Mouse (Mus musculus): ENCODE data around the gene Neu1. TPM values are rescaled to one million over a fixed set of nuclear protein-coding genes. Genes with fewer than 3 reads are reported as not detected.
A peak's percentile ranks its signal among the peaks of the same experiment; 100 is the strongest.
"Not testable (repeated sequence)": the region's sequence is repeated elsewhere in the genome, so short reads cannot be mapped to it uniquely, and the experiment has no call there.

The Neu1 gene
- polyA plus RNA-seq, 1 experiment from 2014 or later, result 36.8 TPM

GRCm38 (mm10) chr17:34937960-34938505 lies 7.0 kb downstream of the Neu1 start:
- Histone ChIP-seq H3K36me3 (ENCODE audit: control insufficient read depth, insufficient read depth) (no peaks in the 10 kb centered on the region; the same call in 1 of the 2 replicates), H3K9me3 (ENCODE audit: control insufficient read depth, low read length) (no peaks in the 10 kb centered on the region), H3K4me2 (ENCODE audit: low read length) (no peak overlapping the region), H3K27me3 (replicated peaks; ENCODE audit: control insufficient read depth, insufficient read depth, low read length) (no peaks in the 10 kb centered on the region), H3K4me1 (replicated peaks; ENCODE audit: control insufficient read depth, insufficient read depth, low read length) (peaks cover 3% of the 10 kb centered on the region; the same call in 1 of the 2 replicates), H3K9ac (replicated peaks; ENCODE audit: low read depth, low read length) (no peak overlapping the region), H3K4me3 (replicated peaks; ENCODE audit: low read length) (no peak overlapping the region), H3K27ac (ENCODE audit: low read length) (no peak overlapping the region)
- no peak for ATAC-seq
- WGBS, result 88% methylated on average over 6 of the region's 6 CpGs

- WGBS, result 5% methylated on average over 15 of the region's 15 CpGs
- Histone ChIP-seq H3K9me3 (ENCODE audit: control insufficient read depth, low read length) (no peaks in the 10 kb centered on the region), H3K36me3 (ENCODE audit: control insufficient read depth, insufficient read depth) (no peaks in the 10 kb centered on the region), H3K27me3 (replicated peaks; ENCODE audit: control insufficient read depth, insufficient read depth, low read length) (no peaks in the 10 kb centered on the region), H3K4me2 (ENCODE audit: low read length) (peak overlapping the region; percentile 37), H3K4me1 (replicated peaks; ENCODE audit: control insufficient read depth, insufficient read depth, low read length) (peaks cover 3% of the 10 kb centered on the region; the same call in 1 of the 2 replicates), H3K4me3 (replicated peaks; ENCODE audit: low read length) (peak overlapping the region; percentile 22), H3K27ac (ENCODE audit: low read length) (no peak overlapping the region), H3K9ac (replicated peaks; ENCODE audit: low read depth, low read length) (peak overlapping the region; percentile 39)
- ATAC-seq, result no peak
Observed at GRCm38 (mm10) chr17:34941344-34942041, 10.4 kb downstream of the Neu1 start.

GRCm38 (mm10) chr17:34943128-34943815 lies 12.2 kb downstream of the Neu1 start:
- no peak for ATAC-seq
- Histone ChIP-seq H3K27ac (ENCODE audit: low read length) (no peak overlapping the region), H3K9me3 (ENCODE audit: control insufficient read depth, low read length) (no peaks in the 10 kb centered on the region), H3K4me1 (replicated peaks; ENCODE audit: control insufficient read depth, insufficient read depth, low read length) (peaks cover 3% of the 10 kb centered on the region; the same call in 1 of the 2 replicates), H3K36me3 (ENCODE audit: control insufficient read depth, insufficient read depth) (no peaks in the 10 kb centered on the region), H3K4me3 (replicated peaks; ENCODE audit: low read length) (no peak overlapping the region), H3K27me3 (replicated peaks; ENCODE audit: control insufficient read depth, insufficient read depth, low read length) (no peaks in the 10 kb centered on the region), H3K4me2 (ENCODE audit: low read length) (no peak overlapping the region), H3K9ac (replicated peaks; ENCODE audit: low read depth, low read length) (no peak overlapping the region)
- 91% methylated on average over 4 of the region's 4 CpGs for WGBS

GRCm38 (mm10) chr17:34944362-34944761 lies 13.3 kb downstream of the Neu1 start:
- H3K4me3 ChIP-seq (replicated peaks; ENCODE audit: low read length), result no peak overlapping the region
- no peak overlapping the region for H3K9ac ChIP-seq (replicated peaks; ENCODE audit: low read depth, low read length)
- 0 out of 2 replicates have a peak, but pooled peaks cover under 1% of the 10 kb centered on the region for H3K36me3 ChIP-seq (ENCODE audit: control insufficient read depth, insufficient read depth)
- no peak for ATAC-seq
- H3K27me3 ChIP-seq (replicated peaks; ENCODE audit: control insufficient read depth, insufficient read depth, low read length), result no peaks in the 10 kb centered on the region
- H3K27ac ChIP-seq (ENCODE audit: low read length), result no peak overlapping the region
- peaks cover 3% of the 10 kb centered on the region; the same call in 1 of the 2 replicates for H3K4me1 ChIP-seq (replicated peaks; ENCODE audit: control insufficient read depth, insufficient read depth, low read length)
- no peak overlapping the region for H3K4me2 ChIP-seq (ENCODE audit: low read length)
- H3K9me3 ChIP-seq (ENCODE audit: control insufficient read depth, low read length), result no peaks in the 10 kb centered on the region

GRCm38 (mm10) chr17:34946486-34947140 lies 15.6 kb downstream of the Neu1 start:
- H3K9me3 ChIP-seq (ENCODE audit: control insufficient read depth, low read length), result no peaks in the 10 kb centered on the region
- WGBS, result 90% methylated on average over 5 of the region's 5 CpGs
- no peak for ATAC-seq

GRCm38 (mm10) chr17:34947606-34948005 lies 16.6 kb downstream of the Neu1 start:
- WGBS, result 20% methylated on average over 8 of the region's 8 CpGs
- H3K9ac ChIP-seq (replicated peaks; ENCODE audit: low read depth, low read length), result no peak overlapping the region
- H3K9me3 ChIP-seq (ENCODE audit: control insufficient read depth, low read length), result no peaks in the 10 kb centered on the region
- H3K36me3 ChIP-seq (ENCODE audit: control insufficient read depth, insufficient read depth), result peaks cover 10% of the 10 kb centered on the region
- H3K4me3 ChIP-seq (replicated peaks; ENCODE audit: low read length), result no peak overlapping the region
- no peaks in the 10 kb centered on the region for H3K27me3 ChIP-seq (replicated peaks; ENCODE audit: control insufficient read depth, insufficient read depth, low read length)
- no peak overlapping the region for H3K27ac ChIP-seq (ENCODE audit: low read length)
- peaks cover 16% of the 10 kb centered on the region for H3K4me1 ChIP-seq (replicated peaks; ENCODE audit: control insufficient read depth, insufficient read depth, low read length)
- no peak for ATAC-seq
- H3K4me2 ChIP-seq (ENCODE audit: low read length), result no peak overlapping the region

More at GRCm38 (mm10) chr17:34946486-34947140, 15.6 kb downstream of the Neu1 start:
- no peak overlapping the region for H3K9ac ChIP-seq (replicated peaks; ENCODE audit: low read depth, low read length)
- H3K36me3 ChIP-seq (ENCODE audit: control insufficient read depth, insufficient read depth), result peaks cover 10% of the 10 kb centered on the region
- H3K4me1 ChIP-seq (replicated peaks; ENCODE audit: control insufficient read depth, insufficient read depth, low read length), result peaks cover 18% of the 10 kb centered on the region
- H3K27ac ChIP-seq (ENCODE audit: low read length), result no peak overlapping the region
- H3K4me2 ChIP-seq (ENCODE audit: low read length), result no peak overlapping the region
- no peaks in the 10 kb centered on the region for H3K27me3 ChIP-seq (replicated peaks; ENCODE audit: control insufficient read depth, insufficient read depth, low read length)
- H3K4me3 ChIP-seq (replicated peaks; ENCODE audit: low read length), result no peak overlapping the region

- ATAC-seq; H3K27me3 ChIP-seq (replicated peaks; ENCODE audit: control insufficient read depth, insufficient read depth, low read length); H3K9ac ChIP-seq (replicated peaks; ENCODE audit: low read depth, low read length); H3K4me2 ChIP-seq (ENCODE audit: low read length); H3K27ac ChIP-seq (ENCODE audit: low read length); H3K9me3 ChIP-seq (ENCODE audit: control insufficient read depth, low read length); H3K36me3 ChIP-seq (ENCODE audit: control insufficient read depth, insufficient read depth); H3K4me3 ChIP-seq (replicated peaks; ENCODE audit: low read length): not testable (repeated sequence)
- 58% methylated on average over 9 of the region's 9 CpGs for WGBS
- peaks cover 16% of the 10 kb centered on the region for H3K4me1 ChIP-seq (replicated peaks; ENCODE audit: control insufficient read depth, insufficient read depth, low read length)
Observed at GRCm38 (mm10) chr17:34948721-34949552, 17.9 kb downstream of the Neu1 start.

- Histone ChIP-seq H3K36me3 (ENCODE audit: control insufficient read depth, insufficient read depth) (peaks cover 10% of the 10 kb centered on the region), H3K27ac (ENCODE audit: low read length) (no peak overlapping the region), H3K4me3 (replicated peaks; ENCODE audit: low read length) (no peak overlapping the region), H3K4me2 (ENCODE audit: low read length) (no peak overlapping the region), H3K4me1 (replicated peaks; ENCODE audit: control insufficient read depth, insufficient read depth, low read length) (peaks cover 16% of the 10 kb centered on the region), H3K9ac (replicated peaks; ENCODE audit: low read depth, low read length) (no peak overlapping the region), H3K9me3 (ENCODE audit: control insufficient read depth, low read length) (no peaks in the 10 kb centered on the region), H3K27me3 (replicated peaks; ENCODE audit: control insufficient read depth, insufficient read depth, low read length) (no peaks in the 10 kb centered on the region)
- 44% methylated on average over 4 of the region's 4 CpGs for WGBS
- ATAC-seq, result no peak
Observed at GRCm38 (mm10) chr17:34949553-34949969, 18.5 kb downstream of the Neu1 start.
